Mouse (Mus musculus): ENCODE data around the gene Adcy5.

GRCm38 (mm10) chr16:35109656-35110291, 44.9 kb upstream of the Adcy5 start:
- TF ChIP-seq CTCF (IDR thresholded peaks at IDR 0.05; ENCODE audit: control insufficient read depth, insufficient read depth, low read length) (no peak), POLR2A (IDR thresholded peaks at IDR 0.05; ENCODE audit: borderline replicate concordance, control insufficient read depth, low read depth, low read length) (no peak)
